Mouse (Mus musculus): ENCODE measurements around the gene Ccdc194.
"Not testable (repeated sequence)": the region's sequence is repeated elsewhere in the genome, so short reads cannot be mapped to it uniquely, and the experiment has no call there.

The Ccdc194 gene

DNA sequence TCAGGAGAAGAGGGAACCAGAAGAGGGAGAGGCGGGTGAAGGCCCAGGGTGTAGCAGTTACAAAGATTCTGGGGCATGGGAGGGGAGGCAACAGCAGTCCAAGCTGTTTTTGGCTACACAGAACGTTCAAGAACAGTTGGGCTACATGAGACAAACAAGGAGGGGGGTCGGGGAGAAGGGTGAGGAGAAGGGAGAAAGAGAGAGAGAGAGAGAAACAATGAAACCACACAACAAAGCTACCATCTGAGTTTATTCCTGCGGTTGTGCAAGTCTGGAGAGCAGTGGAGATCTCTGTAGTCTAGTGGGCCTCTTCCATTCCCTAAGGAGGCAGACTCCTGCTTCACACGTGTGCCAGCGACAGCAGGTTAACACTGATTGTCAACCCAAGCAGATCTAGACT, 28.5 kb upstream of the Ccdc194 start:
- DNase-seq (ENCODE audit: low spot score), result no peak

GRCm38 (mm10) chr8:71552770-71553169, 27.3 kb upstream of the Ccdc194 start:
- DNase-seq (ENCODE audit: low spot score), result no peak

DNA sequence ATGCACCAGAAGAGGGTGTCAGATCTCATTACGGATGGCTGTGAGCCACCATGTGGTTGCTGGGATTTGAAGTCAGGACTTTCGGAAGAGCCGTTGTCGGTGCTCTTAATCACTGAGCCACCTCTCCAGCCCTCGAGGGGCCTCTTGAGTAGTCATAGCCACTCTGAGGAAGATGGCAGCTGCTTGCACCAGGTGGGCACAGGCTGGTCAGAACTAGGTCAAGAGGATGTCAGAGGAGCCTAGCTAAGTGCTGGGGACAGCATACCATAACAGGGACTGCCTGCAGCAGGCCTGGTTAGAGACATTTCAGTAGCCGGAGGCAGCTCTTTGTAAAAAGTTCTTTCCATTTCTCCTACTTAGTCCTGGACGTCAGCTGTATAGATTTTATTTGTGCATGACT, 25.2 kb upstream of the Ccdc194 start:
- DNase-seq (ENCODE audit: low spot score), result no peak

- DNase-seq (ENCODE audit: low spot score), result no peak
Observed at GRCm38 (mm10) chr8:71547590-71547989, 22.1 kb upstream of the Ccdc194 start.

DNA sequence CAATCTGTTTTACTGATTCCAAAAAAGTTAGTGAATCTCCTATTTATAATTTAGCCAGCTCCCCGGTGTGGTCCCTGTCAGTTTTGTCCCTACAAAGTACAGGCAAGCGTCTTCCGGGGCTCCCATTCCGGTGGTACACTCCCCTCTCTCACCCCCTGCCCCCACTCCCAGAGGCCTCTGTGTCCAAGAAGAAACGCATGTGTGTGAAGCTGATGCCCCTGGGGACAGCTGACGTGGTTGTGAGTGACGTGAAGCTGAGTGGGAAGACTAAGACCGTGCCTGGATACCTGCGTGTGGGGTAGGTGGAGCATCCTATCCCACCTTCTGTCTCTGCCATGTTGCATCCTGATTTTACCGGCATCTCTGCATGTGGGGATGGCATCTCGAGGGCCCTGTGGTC, 19.5 kb upstream of the Ccdc194 start:
- no peak for DNase-seq (ENCODE audit: low spot score)

DNA sequence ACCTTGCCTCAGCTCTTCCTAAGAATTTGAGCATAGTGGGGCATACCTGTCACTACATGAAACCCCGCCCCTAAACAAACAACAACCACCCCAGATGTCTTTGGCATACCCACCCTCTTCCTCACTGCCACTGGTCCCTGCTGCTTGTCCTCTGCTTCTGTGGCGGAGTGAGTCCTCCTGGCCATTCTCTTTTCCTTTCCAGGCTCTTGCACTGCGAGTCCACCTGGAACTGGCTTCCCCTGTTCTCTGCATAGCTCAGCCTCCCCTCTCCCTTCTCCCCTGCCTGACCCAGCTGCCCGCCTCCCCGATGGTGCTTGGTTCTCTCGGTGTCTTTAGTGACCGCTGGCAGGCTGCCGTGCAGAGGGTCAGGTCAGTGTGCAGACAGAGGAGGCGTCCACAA, 18.2 kb upstream of the Ccdc194 start:
- DNase-seq (ENCODE audit: low spot score), result no peak

DNA sequence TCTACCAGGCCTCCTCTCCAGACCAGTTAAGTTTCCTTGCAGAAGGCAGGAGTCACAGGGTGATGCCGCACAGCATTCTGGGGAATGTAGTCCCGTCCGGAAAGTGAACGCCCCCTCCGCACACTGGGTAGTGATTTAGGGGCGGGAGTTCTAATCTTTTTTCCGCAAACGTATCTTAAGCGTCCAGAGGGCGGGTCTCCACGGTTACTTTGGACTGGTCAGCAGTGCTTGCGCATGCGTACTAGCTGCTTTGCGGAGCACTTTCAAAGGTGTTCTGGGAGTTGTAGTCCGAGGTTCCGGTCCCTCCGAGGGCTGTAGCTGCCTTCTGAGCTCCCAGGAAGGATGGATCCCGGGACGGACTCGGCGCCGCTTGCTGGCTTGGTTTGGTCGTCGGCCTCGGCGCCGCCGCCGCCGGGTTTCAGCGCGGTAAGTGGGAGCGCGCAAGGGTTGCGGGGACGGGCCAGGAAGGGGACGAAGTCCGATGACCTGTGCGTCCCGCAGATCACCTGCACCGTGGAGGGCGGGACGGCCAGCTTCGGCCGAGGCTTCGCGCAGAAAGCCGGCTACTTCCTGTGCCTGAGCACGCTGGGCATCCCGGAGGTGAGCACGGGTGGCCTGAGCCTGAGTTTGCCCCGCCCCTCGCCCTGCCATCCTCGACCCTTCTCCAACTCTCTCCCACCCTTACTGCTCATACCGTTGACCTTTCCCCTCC, 17.3 kb upstream of the Ccdc194 start, which contains the start of gene Mvb12a:
Gene Mvb12a (plus strand): TSS at position 291 of the 712 bp plus-strand sequence.
- peak; percentile 98 for DNase-seq (ENCODE audit: low spot score)

DNA sequence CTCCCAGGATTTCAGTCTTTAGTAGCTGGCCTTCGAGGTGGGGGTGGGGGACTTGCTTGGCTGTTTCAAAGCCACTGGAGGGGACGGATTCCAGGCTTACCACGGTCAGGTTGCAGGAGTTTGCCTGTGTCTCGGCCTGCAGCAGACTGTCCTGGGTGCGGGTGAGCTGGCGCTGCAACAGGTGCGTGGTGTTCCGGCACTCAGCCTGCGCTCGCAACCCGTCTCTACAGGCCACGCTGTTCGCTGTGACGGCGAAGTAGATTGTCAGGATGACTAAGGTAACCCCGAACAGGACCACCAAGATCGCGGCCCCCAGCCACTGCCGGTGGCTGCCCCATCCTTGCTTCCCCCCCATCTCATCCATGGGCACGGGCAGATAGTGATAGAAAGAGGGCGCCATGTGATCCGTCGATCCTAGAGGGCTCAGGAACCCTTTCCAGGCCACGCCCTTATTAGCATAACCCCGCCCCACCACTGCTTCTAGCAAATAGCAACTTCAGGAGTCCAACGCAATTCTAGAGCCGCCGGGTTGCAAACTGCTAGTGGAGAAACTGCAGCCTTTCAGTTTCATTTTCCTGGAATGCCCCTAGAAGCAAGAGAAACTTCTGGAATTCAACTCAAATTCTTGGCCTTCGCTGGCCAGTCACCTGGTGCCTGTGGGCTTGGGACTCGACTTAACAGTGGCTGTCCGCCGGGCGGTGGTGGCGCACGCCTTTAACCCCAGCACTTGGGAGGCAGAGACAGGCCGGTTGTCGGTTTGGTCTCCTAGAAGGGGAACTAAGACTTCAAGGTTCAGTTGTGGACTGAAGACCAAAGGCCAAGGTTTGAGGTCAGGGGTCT, 11.7 kb upstream of the Ccdc194 start, which contains the start of gene Bst2:
Gene Bst2 (minus strand): TSS at position 429 of the 840 bp plus-strand sequence.
- DNase-seq (ENCODE audit: low spot score), result peak; percentile 86

GRCm38 (mm10) chr8:71535663-71536062, 10.2 kb upstream of the Ccdc194 start:
- DNase-seq (ENCODE audit: low spot score), result no peak

- DNase-seq (ENCODE audit: low spot score), result no peak
Observed at GRCm38 (mm10) chr8:71534263-71534810, 8.8 kb upstream of the Ccdc194 start.

DNA sequence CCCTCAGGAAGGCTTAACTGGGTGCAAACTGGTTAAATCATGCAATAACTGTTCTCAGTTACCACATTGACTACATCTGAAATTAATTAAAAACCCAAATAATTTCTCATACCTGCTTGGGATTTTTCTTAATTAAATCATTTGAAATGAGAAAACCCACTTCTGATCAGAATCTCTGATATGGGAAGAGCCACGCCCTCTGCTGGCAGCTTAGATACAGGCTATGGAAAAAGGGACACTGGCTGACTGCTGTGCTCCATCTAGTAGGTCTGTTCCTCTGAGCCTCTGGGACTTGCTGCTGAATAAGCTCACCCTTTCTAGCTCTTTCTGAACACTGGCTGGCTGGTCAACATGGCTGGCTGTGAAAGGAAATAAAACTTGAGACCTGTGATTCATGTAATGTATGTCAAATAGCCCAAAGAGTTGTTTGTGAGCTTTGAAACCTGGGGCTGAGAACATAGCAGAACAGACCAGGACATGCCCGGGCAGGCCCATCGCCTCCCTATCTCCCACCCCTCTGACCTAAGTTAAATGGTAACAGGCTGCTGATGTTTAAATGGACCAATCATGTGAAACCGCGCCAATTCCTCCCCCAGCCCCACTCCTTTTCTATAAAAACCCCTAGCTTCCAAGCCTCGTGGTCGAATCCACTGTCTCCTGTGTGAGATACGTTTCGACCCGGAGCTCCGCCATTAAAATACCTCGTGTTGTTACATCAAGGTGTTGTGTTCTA, 5.4 kb upstream of the Ccdc194 start:
- not testable (repeated sequence) for DNase-seq (ENCODE audit: low spot score)

DNA sequence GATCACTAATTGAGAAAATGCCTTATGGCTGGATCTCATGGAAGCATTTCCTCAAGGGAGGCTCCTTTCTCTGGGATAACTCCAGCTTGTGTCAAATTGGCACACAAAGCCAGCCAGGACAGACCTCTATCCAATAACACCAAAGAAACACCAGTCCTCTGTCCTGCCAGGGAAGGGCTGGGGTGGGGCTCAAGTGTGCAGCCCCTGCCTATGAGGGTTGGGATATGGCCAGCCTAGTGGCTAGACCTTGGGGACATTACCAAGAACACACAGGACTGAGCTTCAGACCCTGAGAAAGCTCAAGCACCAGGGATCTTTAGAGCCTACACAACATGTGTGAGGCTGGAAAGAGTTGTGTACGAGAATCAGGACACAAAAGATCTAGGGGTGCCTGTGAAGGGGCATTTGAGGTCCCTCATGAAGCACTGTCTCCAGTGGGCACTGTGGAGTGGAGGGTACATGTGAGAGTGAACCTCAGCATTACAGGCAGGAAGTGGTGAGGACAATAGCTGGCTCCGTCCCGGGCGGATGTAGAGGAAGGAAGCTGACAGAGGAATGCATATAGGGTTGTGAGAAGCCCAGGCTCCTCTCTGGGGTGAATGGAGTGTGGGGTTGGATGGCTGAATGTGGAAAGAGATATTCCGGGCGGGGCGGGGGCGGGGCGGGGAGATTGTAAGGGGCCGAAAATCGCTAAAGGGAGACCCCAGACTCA, 3.0 kb upstream of the Ccdc194 start:
- DNase-seq (ENCODE audit: low spot score), result no peak

DNA sequence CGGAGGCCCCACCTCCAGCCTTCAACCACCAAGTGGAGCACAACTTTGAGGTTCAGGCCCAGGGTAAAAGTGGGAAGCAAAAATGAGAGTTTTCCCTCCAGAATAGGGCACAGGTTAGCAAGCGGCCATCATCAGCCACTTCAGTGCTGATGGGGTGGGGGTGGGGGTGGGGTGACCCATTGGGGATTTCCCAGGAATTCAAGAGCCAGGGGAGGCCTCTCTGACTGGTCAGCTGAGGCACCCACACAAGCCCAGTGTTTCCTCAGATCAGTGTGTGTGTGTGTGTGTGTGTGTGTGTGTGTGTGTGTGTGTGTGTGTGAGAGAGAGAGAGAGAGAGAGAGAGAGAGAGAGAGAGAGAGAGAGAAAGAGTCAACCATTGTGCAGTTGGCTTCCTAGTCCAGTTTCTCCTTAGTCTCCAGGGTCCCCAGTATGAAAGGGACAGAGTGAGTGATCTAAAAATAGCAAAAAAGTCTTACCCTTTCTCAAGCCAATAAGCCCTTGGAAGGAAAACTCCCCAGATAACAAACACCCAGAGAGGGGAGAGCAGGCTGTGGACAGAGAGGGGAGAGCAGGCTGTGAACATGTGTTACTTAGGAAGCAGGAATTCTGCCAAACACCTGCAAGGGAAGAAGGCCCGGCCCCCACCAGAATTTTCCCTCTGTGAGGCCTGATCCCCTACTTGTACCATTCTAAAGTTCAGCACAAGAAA, 1.8 kb upstream of the Ccdc194 start:
- DNase-seq (ENCODE audit: low spot score), result no peak

GRCm38 (mm10) chr8:71526272-71526671, 761 bp upstream of the Ccdc194 start:
- no peak for DNase-seq (ENCODE audit: low spot score)

DNA sequence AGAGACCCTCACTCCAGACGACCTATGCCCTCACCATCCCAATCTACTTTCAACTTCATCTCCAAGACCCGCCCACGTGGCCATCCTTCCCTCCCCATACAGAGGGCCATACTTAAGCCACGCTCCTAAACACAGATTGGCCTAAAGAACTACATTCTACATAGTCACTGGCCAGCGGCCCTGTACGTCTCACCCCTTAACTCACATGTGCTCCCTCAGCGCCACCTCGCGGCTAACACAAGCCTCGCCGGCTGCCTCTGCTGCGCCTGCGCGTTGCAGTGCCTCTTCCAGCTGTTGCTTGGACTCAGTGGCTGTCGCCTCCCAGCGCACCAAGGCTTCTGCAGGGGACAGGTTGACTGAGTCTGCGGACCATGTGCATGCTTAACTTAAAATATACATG, 3.9 kb downstream of the Ccdc194 start:
- DNase-seq (ENCODE audit: low spot score), result peak; percentile 87

DNA sequence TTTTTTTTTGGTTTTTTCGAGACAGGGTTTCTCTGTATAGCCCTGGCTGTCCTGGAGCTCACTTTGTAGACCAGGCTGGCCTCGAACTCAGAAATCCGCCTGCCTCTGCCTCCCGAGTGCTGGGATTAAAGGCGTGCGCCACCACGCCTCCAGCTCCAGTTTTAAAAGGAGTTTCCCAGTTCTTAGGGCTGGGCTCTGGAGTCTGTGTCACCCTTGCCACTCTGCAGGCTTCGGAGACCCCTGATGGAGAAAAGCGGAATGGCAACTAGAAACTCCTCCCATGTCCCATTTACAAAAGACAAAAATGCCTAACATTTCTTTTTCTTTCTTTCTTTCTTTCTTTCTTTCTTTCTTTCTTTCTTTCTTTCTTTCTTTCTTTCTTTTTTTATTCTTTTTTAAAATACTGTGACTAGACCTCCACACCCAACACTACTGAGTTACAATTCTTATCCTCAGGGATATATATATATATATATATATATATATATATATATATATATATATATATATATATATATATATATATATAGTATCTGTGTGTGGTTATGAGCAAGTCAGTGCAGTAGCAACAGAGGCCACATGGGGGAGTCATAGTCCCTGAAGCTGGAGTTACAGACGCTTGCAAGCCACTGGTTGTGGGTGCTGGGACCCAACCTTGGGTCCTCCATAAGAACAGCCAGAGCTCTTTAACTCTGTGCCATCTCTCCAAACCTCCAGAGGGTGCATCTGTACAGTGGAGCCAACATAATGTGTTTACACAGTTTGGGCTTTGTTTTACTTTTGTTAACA, 6.3 kb downstream of the Ccdc194 start:
- not testable (repeated sequence) for DNase-seq (ENCODE audit: low spot score)

GRCm38 (mm10) chr8:71516786-71517185, 8.7 kb downstream of the Ccdc194 start:
- DNase-seq (ENCODE audit: low spot score), result no peak

DNA sequence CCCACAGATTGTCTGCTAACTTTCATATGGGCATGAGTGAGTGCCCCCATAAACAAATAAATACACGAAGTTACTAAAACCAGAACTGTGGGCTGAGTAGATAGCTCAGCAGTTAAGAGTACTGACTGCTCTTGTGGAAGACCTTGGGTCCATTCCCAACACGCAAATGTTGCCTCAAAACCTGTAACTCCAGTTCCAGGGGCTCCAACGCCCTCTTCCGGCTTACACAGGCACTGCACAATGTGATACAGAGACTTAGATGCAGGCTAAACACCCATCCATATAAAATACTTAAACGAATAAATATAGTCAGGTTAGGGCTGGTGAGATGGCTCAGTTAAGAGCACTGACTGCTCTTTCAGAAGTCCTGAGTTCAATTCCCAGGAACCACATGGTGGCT, 10.5 kb downstream of the Ccdc194 start:
- no peak for DNase-seq (ENCODE audit: low spot score)

DNA sequence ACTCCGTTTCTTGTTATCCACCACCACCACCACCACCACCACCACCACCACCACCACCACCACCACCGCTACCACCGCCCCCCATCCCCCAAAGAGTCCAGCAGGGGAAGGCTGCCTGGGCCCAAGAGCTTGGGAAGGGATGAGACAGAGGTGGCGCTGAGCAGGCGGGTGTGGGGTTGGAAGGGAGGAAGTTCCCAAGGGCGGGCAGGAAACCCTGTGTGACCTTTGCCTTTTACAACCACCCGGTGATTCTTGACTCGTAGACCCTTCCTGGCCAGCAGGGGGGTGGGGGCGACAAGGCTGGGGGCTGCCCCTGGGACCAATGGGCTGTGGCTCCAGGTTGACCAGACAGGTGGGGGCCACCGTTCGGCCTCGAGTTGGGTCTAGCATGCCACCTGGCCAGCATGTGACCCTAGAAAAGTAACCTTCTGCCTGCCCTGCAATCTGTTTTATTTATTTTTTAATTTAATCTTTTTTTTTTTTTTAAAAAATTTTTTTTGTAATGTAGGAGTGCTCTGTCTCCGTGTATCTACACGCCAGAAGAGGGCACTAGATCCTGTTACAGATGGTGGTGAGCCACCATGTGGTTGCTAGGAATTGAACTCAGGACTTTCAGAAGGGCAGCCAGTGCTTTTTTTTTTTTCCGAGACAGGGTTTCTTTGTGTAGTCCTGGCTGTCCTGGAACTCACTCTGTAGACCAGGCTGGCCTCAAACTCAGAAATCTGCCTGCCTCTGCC, 12.3 kb downstream of the Ccdc194 start:
- DNase-seq (ENCODE audit: low spot score), result no peak

All from testis, postnatal 14 days (tissue).